Mouse (Mus musculus) thymus, postnatal 10 days (tissue): ENCODE measurements around the gene 4930404H24Rik.
"Not testable (repeated sequence)": the region's sequence is repeated elsewhere in the genome, so short reads cannot be mapped to it uniquely, and the experiment has no call there.

Experiments used
- DNase-seq, 2 experiments: peaks; one replicate each; pipeline ENCODE4 v3.0.0; 2021; ENCODE audit warnings: low spot score in 2 of 2

4930404H24Rik gene

DNA sequence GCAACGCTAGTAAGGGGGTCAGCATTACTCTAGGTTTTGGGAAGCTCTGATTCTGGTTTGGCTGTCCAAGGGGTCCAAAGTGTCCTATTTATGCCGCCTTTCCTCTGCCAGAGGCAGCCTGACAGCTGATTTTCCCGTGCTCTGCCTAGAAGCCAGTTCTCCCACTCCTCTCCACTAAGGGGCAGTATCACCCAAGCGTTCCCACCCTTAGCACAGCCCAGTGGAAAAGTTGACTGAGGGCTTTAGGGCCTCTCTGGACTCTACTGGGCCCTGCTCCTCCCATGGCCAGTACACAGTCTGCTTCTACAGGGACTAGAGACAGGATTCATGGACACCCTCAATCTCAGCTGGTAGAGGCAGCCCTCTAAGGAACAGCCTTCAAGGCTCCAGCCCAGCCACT lies 14.0 kb upstream of the 4930404H24Rik start:
- peak; percentile 38 to 72 for DNase-seq

GRCm38 (mm10) chr2:153479486-153479885 lies 13.1 kb upstream of the 4930404H24Rik start:
- no peak for DNase-seq

- no peak for DNase-seq
Observed at GRCm38 (mm10) chr2:153481108-153481860, 11.3 kb upstream of the 4930404H24Rik start.

DNA sequence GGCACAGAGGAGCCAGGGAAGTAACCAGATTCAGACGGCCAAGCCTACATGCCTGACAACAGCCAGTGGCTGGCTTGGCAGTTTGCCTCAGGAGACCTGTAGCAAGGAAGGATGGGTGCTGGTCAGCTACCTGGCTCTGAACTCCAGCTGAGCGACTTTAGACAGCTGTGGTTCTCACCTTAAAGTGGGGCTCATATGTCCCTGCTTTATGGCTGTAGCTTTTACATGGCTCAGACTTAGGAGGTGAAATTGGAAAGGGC lies 10.8 kb upstream of the 4930404H24Rik start:
- DNase-seq = no peak

DNA sequence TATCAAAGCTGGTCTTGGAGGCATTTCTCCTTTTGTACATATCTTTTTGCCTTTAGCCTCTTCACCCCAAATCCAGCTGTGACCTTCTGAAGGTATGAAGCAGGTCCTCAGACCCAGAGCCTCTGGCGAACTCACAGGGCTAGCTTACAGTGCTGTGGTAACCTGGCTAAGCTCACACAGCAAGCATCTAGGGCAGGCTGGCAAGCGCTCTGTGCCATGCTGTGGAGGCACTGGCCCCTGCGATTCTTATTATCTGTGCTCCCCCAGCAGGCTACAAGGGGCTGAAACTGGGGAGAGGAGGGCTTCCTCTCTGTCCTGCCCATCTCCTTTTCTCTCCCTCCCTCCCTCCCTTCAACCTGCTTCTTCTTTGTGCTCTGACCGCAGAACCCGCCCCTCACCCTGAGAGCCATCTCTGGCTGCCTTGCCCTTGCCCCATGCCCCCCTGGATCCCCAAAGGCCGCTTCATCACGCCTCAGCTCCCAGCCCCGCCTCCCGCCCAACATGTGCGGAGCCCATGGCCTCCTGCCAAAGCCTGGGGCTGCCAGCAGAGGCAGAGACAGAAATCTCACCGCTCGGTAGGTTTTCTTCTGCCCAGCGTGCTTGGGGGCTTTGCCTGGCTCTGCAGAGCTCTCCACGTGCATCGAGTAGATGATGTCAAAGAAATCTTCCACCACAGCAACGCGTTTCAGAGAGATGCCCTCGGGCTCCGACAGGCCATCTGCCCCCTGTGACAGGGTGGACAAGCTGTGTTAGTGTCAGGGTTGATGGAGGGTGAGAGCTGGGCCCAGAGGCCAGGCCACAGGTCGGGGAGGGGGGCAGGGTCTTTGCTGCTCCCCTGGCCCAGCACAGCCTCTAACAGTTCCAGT lies 9.2 kb upstream of the 4930404H24Rik start:
- DNase-seq = peak; percentile 32 to 37

- DNase-seq = no peak
Observed at GRCm38 (mm10) chr2:153484071-153484470, 8.5 kb upstream of the 4930404H24Rik start.

DNA sequence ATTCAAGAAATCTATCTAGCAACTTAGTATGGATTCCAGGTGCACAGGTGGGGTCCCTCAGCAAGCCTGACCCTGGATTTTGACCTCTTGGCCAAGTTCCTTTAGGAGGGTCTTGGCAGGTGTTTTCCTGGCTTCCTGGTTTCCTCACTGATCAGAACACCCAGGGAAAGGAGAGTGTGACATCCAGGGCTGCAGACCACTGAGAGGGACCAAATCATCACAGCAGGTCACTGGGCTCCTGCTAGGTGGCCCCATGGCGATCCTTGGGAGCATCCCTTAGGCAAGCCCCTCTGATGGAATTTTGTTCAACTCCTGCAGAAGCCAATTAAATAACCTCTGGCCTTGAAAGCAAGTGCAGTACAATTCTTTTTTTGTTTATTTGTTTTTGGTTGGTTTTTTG lies 2.5 kb upstream of the 4930404H24Rik start:
- DNase-seq = no peak

- no peak for DNase-seq
Observed at GRCm38 (mm10) chr2:153490940-153491339, 1.6 kb upstream of the 4930404H24Rik start.

DNA sequence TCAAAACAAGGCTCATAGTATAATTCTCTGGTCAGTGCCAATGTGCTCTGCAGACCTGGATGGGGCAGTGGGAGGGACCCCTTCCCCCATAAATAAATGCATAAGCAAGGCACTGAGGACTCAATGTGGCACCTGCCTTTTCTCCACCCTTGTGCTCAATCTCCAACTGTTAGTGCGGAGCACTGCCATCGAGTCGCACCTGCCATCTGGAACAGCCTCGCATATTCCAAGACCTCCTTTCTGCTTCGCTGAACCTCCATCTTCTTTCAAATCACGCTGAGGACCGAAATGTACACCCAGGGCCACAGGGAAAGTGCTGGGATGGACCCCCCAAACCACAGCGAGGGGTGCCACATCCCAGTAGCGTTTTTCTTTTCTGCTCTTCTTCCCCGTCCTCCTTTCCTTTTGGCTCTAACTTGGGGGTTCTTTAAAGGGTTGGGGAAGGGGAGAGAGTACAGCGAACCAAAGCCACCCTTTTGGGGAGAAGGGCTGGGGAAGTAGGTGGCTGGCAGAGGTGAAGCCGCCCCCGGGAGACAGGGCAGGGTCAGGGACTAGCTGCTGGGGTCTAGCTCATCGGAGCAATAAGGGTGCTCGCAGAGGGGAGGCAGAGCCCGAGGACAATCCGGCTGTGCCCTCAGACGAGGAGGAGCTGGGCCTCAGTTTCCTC lies 945 bp upstream of the 4930404H24Rik start:
- DNase-seq = peak in 1 of 2 experiments; percentile 19

DNA sequence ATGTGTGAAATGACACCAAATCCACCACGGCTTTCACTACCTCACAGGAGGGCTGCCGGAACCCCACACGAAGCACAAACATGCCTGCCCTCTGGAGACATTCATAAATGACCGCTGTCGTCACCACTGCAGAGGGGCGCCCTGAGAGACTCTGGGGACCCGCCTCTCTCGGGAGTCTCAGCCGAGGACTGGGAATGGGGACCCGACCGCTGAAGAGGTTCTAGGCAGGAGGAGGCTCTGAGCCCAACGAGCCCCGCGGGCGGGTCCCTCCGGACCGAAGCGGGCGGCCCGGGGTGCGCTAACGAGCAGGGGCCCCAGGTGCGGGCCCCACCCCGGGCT lies 442 bp upstream of the 4930404H24Rik start:
- DNase-seq = peak; percentile 35 to 48

- DNase-seq = no peak
Observed at GRCm38 (mm10) chr2:153493393-153493731, 772 bp downstream of the 4930404H24Rik start.

DNA sequence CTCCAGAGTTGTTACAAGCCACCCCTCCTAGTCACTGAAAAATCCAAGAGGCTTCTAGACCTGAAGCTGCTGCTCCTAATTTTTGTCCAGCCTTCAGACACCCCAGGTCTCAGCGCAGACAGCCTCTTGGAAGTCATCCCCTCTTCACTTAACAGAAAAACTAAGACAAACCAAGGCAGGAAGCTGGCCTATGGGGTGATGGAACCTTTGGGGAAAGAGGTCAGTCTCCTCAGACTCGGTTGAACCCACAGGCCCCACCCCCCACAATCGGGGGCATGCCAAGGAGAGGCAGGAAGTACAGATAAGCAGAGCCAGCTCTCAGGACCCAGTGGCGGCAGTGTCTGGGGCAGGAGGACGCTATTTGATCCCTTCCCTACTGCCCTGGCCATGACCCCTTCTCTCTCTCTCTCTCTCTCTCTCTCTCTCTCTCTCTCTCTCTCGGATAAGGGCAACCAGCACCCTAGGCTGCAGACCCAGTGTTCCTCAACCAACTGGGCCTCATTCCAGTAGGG lies 1.2 kb downstream of the 4930404H24Rik start:
- DNase-seq = peak; percentile 62 to 65

- DNase-seq = peak; percentile 54 to 65
Observed at GRCm38 (mm10) chr2:153494293-153494811, 1.8 kb downstream of the 4930404H24Rik start.

GRCm38 (mm10) chr2:153495391-153495790 lies 2.8 kb downstream of the 4930404H24Rik start:
- DNase-seq = not testable (repeated sequence)

DNA sequence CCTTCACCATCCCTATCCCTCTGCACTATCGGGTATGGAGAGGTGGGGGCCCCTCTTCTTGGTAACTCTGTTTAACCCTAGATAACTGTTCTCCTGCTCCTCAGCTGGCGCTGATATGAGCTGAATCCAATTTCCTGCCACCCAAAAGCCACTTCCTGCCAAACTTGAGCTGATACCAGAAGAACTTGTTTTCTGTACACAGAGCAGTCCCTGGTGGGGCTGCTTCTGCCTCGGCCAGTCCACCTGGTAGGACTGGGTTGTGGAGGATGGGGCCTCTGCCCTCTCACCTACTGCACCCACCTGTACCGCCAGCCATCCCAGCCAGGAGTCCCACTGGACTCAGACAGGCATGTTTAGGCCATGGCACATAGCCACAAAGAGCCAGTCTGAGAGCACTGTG lies 3.2 kb downstream of the 4930404H24Rik start:
- peak; percentile 54 to 60 for DNase-seq

- DNase-seq = no peak
Observed at GRCm38 (mm10) chr2:153496301-153496700, 3.7 kb downstream of the 4930404H24Rik start.

- DNase-seq = no peak
Observed at GRCm38 (mm10) chr2:153496898-153497297, 4.3 kb downstream of the 4930404H24Rik start.

DNA sequence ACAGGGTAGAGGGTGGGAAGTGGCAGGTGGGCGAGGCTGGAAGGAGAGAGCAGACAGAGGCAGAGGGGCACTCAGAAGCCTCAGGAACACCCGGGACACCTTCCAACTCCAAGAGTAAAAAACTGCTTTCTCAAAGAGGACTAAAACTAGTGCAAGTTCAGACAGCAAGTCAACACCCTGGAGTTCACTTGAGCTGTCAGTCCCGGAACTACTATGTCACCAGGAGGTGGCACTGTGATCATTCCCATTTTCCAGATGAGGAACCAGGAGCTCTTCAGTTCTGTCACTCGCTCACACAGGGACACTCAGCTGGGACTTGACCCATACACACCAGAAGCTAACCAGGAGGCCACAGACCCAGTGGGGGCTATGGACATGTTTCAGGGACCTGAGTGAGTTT lies 6.6 kb downstream of the 4930404H24Rik start:
- no peak for DNase-seq

- DNase-seq = no peak
Observed at GRCm38 (mm10) chr2:153506385-153506784, 13.8 kb downstream of the 4930404H24Rik start.

- DNase-seq = no peak
Observed at GRCm38 (mm10) chr2:153507969-153508368, 15.4 kb downstream of the 4930404H24Rik start.

GRCm38 (mm10) chr2:153508405-153508804 lies 15.8 kb downstream of the 4930404H24Rik start:
- no peak for DNase-seq
